Mouse (Mus musculus) liver, adult 2 months (tissue): ENCODE measurements around the gene Ints13.

Experiments used
- CTCF ChIP-seq: fragments of 200-500 bp; IDR thresholded peaks from 2 replicates; pipeline ENCODE4 v1.5.1; 2011; ENCODE audit warnings: low read depth, low read length, control low read depth
- POLR2A ChIP-seq: fragments of 200-500 bp; IDR thresholded peaks from 2 replicates; pipeline ENCODE4 v1.6.1; 2011; ENCODE audit warnings: low read length, control low read depth; ENCODE audit not compliant: insufficient read depth; ENCODE audit errors: extremely low read depth

- TF ChIP-seq CTCF, result no peak
- no peak for TF ChIP-seq POLR2A
These were observed 33.8 kb upstream of the Ints13 start for GRCm38 (mm10) chr6:146611385-146611784.
